Mouse (Mus musculus) left cerebral cortex, postnatal 10 days (tissue): ENCODE measurements around the gene Osbpl10. TPM values are rescaled to one million over a fixed set of nuclear protein-coding genes. Genes with fewer than 3 reads are reported as not detected.
A peak's percentile ranks its signal among the peaks of the same experiment; 100 is the strongest.

Experiments used
- DNase-seq, 2 experiments: peaks; one replicate each; pipeline ENCODE4 v3.0.0; 2021 to 2022; ENCODE audit warnings: low spot score in 2 of 2, mixed read lengths in 1 of 2; ENCODE audit errors: extremely low spot score in 1 of 2
- intact Hi-C: fragments of 180-260 bp; cut with DNase I; formaldehyde crosslinking; loops from one replicate; pipeline ENCODE4 v1.15.1; 2025
- total RNA-seq, 2 experiments: library from RNA; stranded (reverse); gene quantifications; 2 replicates each; pipeline ENCODE4 v1.2.3; 2021

Gene Osbpl10
- total RNA-seq, 2 experiments from 2014 or later, result 55.7 to 56.3 TPM

DNA sequence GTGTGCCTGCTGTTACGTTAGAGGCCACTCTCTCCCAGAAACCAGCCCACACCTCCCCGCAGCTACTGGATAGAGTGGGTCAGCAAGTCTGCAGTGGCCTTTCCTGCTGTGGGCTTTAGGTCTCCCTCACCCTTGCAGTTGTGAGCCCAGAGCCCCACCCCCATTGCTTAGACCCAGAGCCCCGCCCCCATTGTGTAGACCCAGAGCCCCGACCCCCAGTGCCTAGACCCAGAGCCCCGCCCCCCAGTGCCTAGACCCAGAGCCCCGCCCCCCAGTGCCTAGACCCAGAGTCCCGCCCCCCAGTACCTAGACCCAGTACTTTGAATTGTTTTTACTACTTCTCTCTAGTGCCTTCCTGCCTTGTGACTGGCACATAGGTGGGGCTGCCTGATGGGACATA is 70.5 kb downstream of the Osbpl10 start:
- DNase-seq, result peak in 1 of 2 experiments; percentile 19
- intact Hi-C loops, result no loop called here

DNA sequence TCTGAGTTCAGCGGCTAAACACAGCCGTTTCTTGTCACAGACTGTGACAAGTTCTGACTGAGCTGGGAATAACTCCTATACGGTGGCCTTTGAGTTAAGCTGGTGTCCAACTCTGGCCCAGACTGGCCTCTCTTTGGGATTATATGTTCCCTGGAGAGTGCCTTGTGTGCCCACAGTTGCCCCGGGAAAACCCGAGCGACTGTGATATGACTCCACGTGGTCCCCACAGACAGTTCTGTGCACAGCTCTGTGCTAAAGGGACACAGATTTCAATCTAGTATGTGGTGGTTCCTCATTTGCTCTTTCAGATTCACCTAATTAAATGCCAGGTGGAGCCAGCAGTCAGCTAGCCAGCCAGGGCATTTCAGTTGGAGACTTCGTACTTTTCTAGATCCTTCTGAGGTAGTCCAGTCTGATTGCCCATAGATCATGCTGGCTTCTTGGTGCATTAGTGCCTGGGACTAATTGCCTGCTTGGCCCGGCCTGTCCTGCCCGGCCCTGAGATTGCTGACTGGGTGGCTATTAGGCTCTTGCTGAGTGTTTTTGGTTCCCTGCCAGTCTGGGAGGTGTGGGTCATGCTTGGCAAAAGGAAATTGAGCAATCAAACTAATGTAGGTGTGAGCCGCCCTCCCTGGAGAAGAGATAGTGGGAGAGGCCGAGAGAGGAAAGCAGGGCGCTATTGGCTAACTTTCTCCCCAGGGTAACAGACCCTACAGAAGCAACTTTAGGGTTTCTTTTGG is 71.8 kb downstream of the Osbpl10 start:
- no peak for DNase-seq
- intact Hi-C loops, result no loop called here

GRCm38 (mm10) chr9:115051976-115052375 is 73.6 kb downstream of the Osbpl10 start:
- DNase-seq, result peak in 1 of 2 experiments; percentile 23
- intact Hi-C loops, result no loop called here

GRCm38 (mm10) chr9:115053779-115054178 is 75.4 kb downstream of the Osbpl10 start:
- intact Hi-C loops, result no loop called here
- no peak for DNase-seq

- intact Hi-C loops, result loop anchor here (5.0 kb wide), 1 partner anchor 78 kb away; the partner anchor contains the start of gene Osbpl10
- DNase-seq, result no peak
These were observed 76.9 kb downstream of the Osbpl10 start for GRCm38 (mm10) chr9:115055041-115055830.

DNA sequence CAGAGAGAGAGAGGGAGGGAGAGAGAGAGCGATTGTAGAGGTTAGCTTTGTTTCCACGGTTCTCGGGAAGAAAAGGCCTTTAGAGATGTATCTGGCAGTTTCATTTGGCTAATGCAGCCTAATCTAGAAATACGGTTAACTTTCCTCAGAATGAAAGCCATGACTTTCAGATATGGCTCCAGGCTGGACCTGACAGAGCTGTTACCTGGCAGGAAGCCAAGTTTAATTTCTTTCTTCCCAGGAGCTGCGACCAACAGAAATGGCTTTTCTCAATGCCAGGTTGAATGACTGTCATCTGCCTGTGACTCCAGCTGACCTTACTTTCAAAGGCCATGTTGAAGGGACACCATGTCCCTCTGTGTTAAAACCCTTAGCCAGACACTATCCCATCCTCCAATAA is 80.4 kb downstream of the Osbpl10 start:
- intact Hi-C loops, result loop anchor here (5.0 kb wide), 1 partner anchor 82 kb away; the partner anchor contains the start of gene Osbpl10
- DNase-seq, result no peak

- DNase-seq, result no peak
- intact Hi-C loops, result no loop called here
These were observed 86.5 kb downstream of the Osbpl10 start for GRCm38 (mm10) chr9:115064834-115065233.

DNA sequence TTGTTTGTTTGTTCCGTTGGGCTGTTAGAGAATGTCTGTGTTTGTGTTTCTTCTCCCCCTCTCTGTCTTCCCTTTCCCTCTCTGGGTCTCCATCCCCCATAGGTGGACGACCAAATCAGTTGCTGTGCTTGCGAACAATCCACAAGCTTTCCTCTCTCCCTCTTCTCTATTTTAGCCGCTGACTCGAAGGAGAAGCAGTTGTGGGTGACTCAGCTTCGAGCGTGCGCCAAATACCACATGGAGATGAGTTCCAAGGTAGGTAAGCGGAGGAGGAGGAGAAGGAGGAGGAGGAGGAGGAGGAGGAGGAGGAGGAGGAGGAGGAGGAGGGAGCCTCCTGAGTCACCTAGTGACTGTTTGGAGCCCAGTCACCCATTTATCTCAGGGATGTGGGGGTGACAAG is 88.7 kb downstream of the Osbpl10 start:
- intact Hi-C loops, result no loop called here
- DNase-seq, result no peak

- intact Hi-C loops, result no loop called here
- no peak for DNase-seq
These were observed 96.8 kb downstream of the Osbpl10 start for GRCm38 (mm10) chr9:115075191-115075590.

DNA sequence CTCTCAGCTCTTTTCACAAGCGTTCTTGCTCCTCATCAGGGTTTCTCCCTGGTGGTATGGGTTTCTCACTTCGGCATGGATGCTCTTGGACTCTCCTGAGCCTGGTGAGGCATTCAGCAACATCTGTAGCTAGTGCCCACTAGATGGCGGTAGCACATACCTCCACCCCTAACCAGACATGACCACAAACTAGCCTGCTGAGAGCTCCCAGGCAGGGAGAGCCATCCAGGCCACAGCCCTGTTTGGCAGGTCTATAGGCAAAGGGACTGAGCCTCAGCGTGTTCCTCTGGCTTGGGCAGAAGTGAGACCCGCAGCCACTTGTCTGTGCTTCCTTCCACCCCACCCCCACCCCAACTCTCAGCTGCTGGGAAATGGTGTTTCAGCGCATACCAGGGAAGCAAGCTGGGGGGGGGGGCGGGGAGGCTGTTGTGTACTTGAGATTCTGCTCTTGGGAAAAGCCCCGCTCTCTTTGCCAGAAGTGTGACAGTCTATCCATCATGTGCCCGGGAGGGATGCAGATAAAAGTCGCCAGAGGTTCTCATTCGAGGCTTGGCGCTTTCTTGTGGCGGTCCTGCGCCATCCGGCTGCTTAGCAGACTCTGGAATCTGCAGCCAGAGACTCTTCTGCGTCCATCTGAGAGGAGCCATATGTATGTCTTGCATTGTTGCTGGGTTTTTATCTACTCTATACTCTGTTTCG is 110.1 kb downstream of the Osbpl10 start:
- intact Hi-C loops, result no loop called here

GRCm38 (mm10) chr9:115089644-115090043 is 111.3 kb downstream of the Osbpl10 start:
- DNase-seq, result no peak
- intact Hi-C loops, result no loop called here

More for the DNA sequence above, 110.1 kb downstream of the Osbpl10 start:
- DNase-seq, result peak; percentile 59 to 73

GRCm38 (mm10) chr9:115096481-115096880 is 118.1 kb downstream of the Osbpl10 start:
- DNase-seq, result no peak
- intact Hi-C loops, result no loop called here

GRCm38 (mm10) chr9:115097340-115097739 is 119.0 kb downstream of the Osbpl10 start:
- no peak for DNase-seq

GRCm38 (mm10) chr9:115100181-115100915 is 122.0 kb downstream of the Osbpl10 start:
- intact Hi-C loops, result no loop called here
- DNase-seq, result no peak

More at GRCm38 (mm10) chr9:115097340-115097739, 119.0 kb downstream of the Osbpl10 start:
- intact Hi-C loops, result no loop called here

- intact Hi-C loops, result no loop called here
- DNase-seq, result peak in 1 of 2 experiments; percentile 32
These were observed 129.1 kb downstream of the Osbpl10 start for GRCm38 (mm10) chr9:115107430-115107829.

DNA sequence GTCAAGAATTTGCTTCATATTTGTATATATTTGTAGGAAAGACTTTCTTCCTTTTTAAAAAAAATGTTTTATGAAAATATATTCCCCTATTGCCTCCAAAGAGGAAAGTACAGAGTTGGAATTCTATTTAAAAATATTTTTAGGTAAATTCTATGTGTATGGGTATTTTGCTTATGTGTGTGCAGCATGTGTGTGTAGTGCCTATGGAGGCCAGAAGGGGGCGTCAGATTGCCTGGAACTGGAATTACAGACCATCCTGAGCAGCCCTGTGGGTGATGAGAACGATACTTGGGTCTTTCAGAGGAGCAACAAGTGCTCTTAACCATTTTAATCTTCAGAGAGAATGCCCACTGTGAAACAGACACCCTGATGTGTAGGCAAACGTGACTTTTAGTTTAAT is 132.3 kb downstream of the Osbpl10 start:
- DNase-seq, result no peak
- intact Hi-C loops, result no loop called here

DNA sequence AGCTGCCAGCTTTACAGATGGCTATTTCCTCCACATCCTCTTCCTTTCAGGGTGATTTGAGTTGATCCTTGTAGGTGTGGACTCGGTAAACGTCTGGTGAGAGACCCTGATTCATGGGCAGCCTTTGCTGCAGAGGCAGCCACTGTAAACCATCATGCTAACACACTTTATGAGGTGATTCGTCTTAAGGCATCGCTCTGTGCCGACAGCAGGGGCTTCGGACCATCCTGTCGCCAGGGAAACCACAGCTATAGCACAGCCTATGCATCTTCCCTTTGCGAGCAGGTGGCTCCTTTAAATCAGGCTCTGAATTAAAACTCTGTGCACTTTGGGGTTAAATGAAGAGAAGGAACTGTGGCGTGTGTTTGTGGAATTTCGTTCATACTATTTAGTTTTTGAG is 138.9 kb downstream of the Osbpl10 start:
- no peak for DNase-seq

GRCm38 (mm10) chr9:115120276-115120675 is 141.9 kb downstream of the Osbpl10 start:
- intact Hi-C loops, result no loop called here
- DNase-seq, result no peak

More for the DNA sequence above, 138.9 kb downstream of the Osbpl10 start:
- intact Hi-C loops, result no loop called here
